Mouse (Mus musculus) heart, embryonic 13.5 days (tissue): ENCODE measurements around the gene Shd. TPM values are rescaled to one million over a fixed set of nuclear protein-coding genes. Genes with fewer than 3 reads are reported as not detected.
A peak's percentile ranks its signal among the peaks of the same experiment; 100 is the strongest.
"Not testable (repeated sequence)": the region's sequence is repeated elsewhere in the genome, so short reads cannot be mapped to it uniquely, and the experiment has no call there.

Experiments
- ATAC-seq: fragments of 200-750 bp; cut with Nextera tagmentation; 2 replicates; pipeline ENCODE4 v1.8.0; 2017; ENCODE audit warnings: moderate TSS enrichment; ENCODE audit not compliant: insufficient number of reproducible peaks, low FRiP score, low TSS enrichment; ENCODE audit errors: extremely low read depth
- H3K27ac ChIP-seq: fragments of 300-500 bp; sonication (generic); replicated peaks from 2 replicates; pipeline ENCODE4 v1.5.1; 2015; ENCODE audit warnings: moderate library complexity, mild to moderate bottlenecking, inconsistent platforms
- H3K27me3 ChIP-seq: fragments of 300-500 bp; sonication (generic); replicated peaks from 2 replicates; pipeline ENCODE4 v1.6.1; 2015; ENCODE audit warnings: mild to moderate bottlenecking, inconsistent platforms
- H3K36me3 ChIP-seq: fragments of 300-500 bp; sonication (generic); 2 replicates; pipeline ENCODE4 v1.6.1; 2015; ENCODE audit warnings: mild to moderate bottlenecking, inconsistent platforms
- H3K4me1 ChIP-seq: fragments of 300-500 bp; sonication (generic); 2 replicates; pipeline ENCODE4 v1.6.1; 2015; ENCODE audit warnings: inconsistent platforms
- H3K4me2 ChIP-seq: fragments of 300-500 bp; sonication (generic); 2 replicates; pipeline ENCODE4 v1.6.1; 2015; ENCODE audit warnings: inconsistent platforms, mild to moderate bottlenecking, moderate library complexity
- H3K4me3 ChIP-seq: fragments of 300-500 bp; sonication (generic); 2 replicates; pipeline ENCODE4 v1.5.1; 2015; ENCODE audit warnings: moderate library complexity, mild to moderate bottlenecking, inconsistent platforms
- H3K9ac ChIP-seq: fragments of 300-500 bp; sonication (generic); 2 replicates; pipeline ENCODE4 v1.6.1; 2015; ENCODE audit warnings: inconsistent platforms, mild to moderate bottlenecking, moderate library complexity
- H3K9me3 ChIP-seq: fragments of 300-500 bp; sonication (generic); 2 replicates; pipeline ENCODE4 v1.6.1; 2016; ENCODE audit warnings: inconsistent platforms
- WGBS: fragments of 180-500 bp; shearing (Covaris S2); methylation state at CpG from one replicate; pipeline ENCODE4 v1.1.7; 2015; ENCODE audit warnings: mixed read lengths; 5-methylcytosine and 5-hydroxymethylcytosine counted together
- polyA plus RNA-seq: library from polyadenylated mRNA; unstranded; fragments of >200 nt; fragmentation: Nextera tagmentation; extraction: Ambion mirVana; gene quantifications from 2 replicates; pipeline ENCODE4 v1.2.1, GENCODE M21; 2015

Gene Shd
- polyA plus RNA-seq, result 7.9 and 8.7 TPM in 2 replicates

- Histone ChIP-seq H3K9me3 (no peaks in the 10 kb centered on the region), H3K27me3 (peaks cover 35% of the 10 kb centered on the region), H3K4me1 (peaks cover 37% of the 10 kb centered on the region), H3K9ac (peak within 1 kb of the TSS; percentile 83), H3K4me3 (peak within 1 kb of the TSS; percentile 59), H3K36me3 (peaks cover 30% of the 10 kb centered on the region), H3K4me2 (peak within 1 kb of the TSS; percentile 91), H3K27ac (no peak within 1 kb of the TSS)
- ATAC-seq, result 0 out of 2 replicates have a peak, but pooled peaks have one; percentile 18
- 7% methylated on average over 54 of the region's 55 CpGs for WGBS
Observed at GRCm38 (mm10) chr17:55969966-55970891, at the start of gene Shd. Gene Shd, plus strand, starts transcription at chr17:55970467.

DNA sequence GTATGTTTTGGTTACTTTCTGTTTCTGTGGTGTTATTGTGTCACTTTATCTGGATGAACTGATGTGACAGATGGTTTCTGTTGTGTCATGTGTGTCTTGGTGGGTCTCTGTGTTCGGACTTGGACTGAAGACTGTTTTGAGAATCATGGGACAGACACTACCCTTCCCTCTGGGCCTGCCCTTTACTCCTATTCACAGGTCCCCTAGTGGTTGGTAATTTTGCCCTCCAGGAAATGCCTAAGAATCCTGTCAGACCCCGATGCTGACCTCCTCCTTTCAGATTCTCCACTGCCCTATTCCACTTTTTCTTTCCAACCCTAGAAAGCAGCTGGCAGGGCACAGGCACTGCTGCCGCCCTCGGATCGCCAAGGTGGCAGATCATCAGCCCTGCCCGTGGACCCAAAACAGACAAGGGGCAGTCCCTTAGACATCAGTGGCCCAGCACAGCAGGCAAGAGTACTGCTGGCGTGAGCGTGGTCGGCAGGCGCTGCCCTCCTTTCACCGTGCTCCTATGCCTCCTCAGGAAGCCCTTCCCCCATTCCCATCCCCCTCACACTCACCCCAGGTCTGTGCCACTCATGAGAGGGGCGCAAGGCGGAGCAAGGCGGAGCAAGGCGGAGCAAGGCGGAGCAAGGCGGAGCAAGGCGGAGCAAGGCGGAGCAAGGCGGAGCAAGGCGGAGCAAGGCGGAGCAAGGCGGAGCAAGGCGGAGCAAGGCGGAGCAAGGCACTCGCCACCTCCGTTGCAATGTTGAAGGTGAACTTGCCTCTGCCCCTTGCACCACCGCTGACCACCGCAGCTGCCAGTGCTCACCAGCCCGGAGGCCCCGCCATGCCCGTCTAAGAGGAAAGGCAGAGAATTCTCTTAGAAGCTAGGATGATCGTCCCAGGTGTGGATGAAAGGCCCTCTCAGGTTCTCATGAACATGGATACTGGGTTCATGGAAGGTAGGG lies 38.4 kb upstream of the Shd start:
- WGBS, result 3% methylated on average over 33 of the region's 33 CpGs
- peak overlapping the region; percentile 73 for H3K4me3 ChIP-seq
- H3K27ac ChIP-seq, result peak overlapping the region; percentile 73
- H3K9me3 ChIP-seq, result peaks cover 5% of the 10 kb centered on the region; the same call in 1 of the 2 replicates
- ATAC-seq, result peak; percentile 78
- no peaks in the 10 kb centered on the region for H3K27me3 ChIP-seq
- H3K4me2 ChIP-seq, result peak overlapping the region; percentile 87
- peak overlapping the region; percentile 85 for H3K9ac ChIP-seq
- no peaks in the 10 kb centered on the region; the same call in 1 of the 2 replicates for H3K36me3 ChIP-seq
- H3K4me1 ChIP-seq, result peaks cover 11% of the 10 kb centered on the region; the same call in 1 of the 2 replicates

DNA sequence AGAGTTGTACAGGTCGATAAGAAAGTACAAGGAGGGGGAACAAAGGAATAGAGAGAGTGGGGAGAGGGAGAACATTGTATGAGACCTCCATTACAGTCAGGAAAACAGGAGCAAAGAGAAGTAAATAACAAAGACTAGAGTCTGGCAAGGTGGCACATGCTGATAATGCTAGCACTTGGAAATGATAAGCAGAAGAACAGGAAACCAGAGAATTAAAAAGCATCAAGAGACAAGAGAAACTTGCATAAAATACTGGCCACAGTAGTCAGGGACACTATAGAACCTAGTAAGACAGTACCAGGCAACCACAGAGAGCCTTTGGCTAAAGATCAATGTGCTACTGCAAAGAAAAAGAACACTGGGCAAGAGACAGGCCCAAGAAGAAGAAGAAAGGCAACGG lies 37.6 kb upstream of the Shd start:
- Histone ChIP-seq H3K4me1 (peaks cover 11% of the 10 kb centered on the region; the same call in 1 of the 2 replicates), H3K4me3 (peak overlapping the region; percentile 73), H3K27me3 (no peaks in the 10 kb centered on the region), H3K9me3 (peaks cover 12% of the 10 kb centered on the region), H3K9ac (peak overlapping the region; percentile 85), H3K4me2 (peak overlapping the region; percentile 87), H3K27ac (peak overlapping the region; percentile 21), H3K36me3 (no peaks in the 10 kb centered on the region; the same call in 1 of the 2 replicates)
- WGBS, result 69% methylated on average over 2 of the region's 2 CpGs
- no peak for ATAC-seq

GRCm38 (mm10) chr17:55933191-55933590 lies 37.1 kb upstream of the Shd start:
- H3K4me2 ChIP-seq, result peak overlapping the region; percentile 87
- peak overlapping the region; percentile 73 for H3K4me3 ChIP-seq
- H3K4me1 ChIP-seq, result peaks cover 11% of the 10 kb centered on the region; the same call in 1 of the 2 replicates
- H3K27me3 ChIP-seq, result no peaks in the 10 kb centered on the region
- H3K36me3 ChIP-seq, result peaks cover 3% of the 10 kb centered on the region
- WGBS, result 84% methylated on average over 15 of the region's 15 CpGs
- H3K27ac ChIP-seq, result peak overlapping the region; percentile 21; the same call in 1 of the 2 replicates
- no peak overlapping the region for H3K9ac ChIP-seq
- H3K9me3 ChIP-seq, result peaks cover 16% of the 10 kb centered on the region
- ATAC-seq, result 0 out of 2 replicates have a peak, but pooled peaks have one; percentile 17

DNA sequence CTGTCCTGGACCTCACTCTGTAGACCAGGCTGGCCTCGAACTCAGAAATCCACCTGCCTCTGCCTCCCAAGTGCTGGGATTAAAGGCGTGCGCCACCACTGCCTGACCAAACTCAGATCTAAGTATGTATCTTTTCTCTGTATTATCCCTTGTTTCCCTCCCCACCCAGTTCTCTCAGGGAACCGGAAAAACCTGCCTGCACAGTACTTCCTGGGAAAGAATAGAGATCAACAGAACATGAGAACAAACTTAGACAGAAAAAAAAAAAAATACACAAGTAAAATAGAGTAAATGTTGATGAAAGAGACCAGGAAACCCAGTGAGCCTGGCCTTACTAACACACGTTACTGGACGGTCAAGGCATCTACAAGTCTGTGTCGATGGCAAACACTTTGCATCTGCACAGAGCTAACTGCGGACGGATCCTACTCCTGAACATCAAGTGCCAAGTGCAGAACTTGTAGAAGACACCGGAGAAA lies 25.8 kb upstream of the Shd start:
- not testable (repeated sequence) for H3K27me3 ChIP-seq, ATAC-seq
- H3K9ac ChIP-seq, result peak overlapping the region; percentile 82
- peak overlapping the region; percentile 61 for H3K4me3 ChIP-seq
- peaks cover 28% of the 10 kb centered on the region for H3K36me3 ChIP-seq
- WGBS, result 25% methylated on average over 10 of the region's 10 CpGs
- H3K4me1 ChIP-seq, result peaks cover 10% of the 10 kb centered on the region
- H3K9me3 ChIP-seq, result peaks cover 12% of the 10 kb centered on the region
- peak overlapping the region; percentile 74 for H3K4me2 ChIP-seq
- peak overlapping the region; percentile 96 for H3K27ac ChIP-seq

GRCm38 (mm10) chr17:55944866-55945682 lies 25.2 kb upstream of the Shd start:
- Histone ChIP-seq H3K4me1 (peaks cover 10% of the 10 kb centered on the region), H3K36me3 (peaks cover 21% of the 10 kb centered on the region), H3K4me3 (peak overlapping the region; percentile 61), H3K27ac (peak overlapping the region; percentile 96), H3K9ac (peak overlapping the region; percentile 82), H3K4me2 (peak overlapping the region; percentile 74)
- not testable (repeated sequence) for H3K27me3 ChIP-seq, H3K9me3 ChIP-seq
- WGBS, result under 1% methylated on average over 56 of the region's 56 CpGs
- peak; percentile 94 for ATAC-seq

DNA sequence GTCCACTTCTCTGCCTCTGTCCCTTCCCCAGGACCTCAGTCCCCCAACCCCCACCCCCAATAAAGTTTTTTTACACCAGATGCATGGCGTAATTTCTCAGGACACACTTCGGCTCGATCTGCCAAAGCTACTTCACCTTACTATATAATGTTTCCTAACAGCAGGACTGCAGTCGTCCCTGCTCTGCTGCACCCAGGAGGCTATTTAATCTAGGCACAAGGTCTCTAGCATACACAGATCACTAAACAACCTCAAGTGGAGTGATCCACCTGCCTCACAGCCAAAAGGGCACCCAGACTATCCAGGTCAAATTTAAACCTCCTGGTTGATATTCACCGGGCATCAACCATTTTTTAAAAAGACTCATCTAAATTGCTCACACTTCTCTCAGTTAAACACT lies 24.6 kb upstream of the Shd start:
- H3K36me3 ChIP-seq, result peaks cover 15% of the 10 kb centered on the region
- H3K4me1 ChIP-seq, result peaks cover 10% of the 10 kb centered on the region
- H3K4me2 ChIP-seq, result peak overlapping the region; percentile 74
- 29% methylated on average over 5 of the region's 5 CpGs for WGBS
- ATAC-seq, result no peak
- H3K27me3 ChIP-seq, result peaks cover 5% of the 10 kb centered on the region; the same call in 1 of the 2 replicates
- H3K9me3 ChIP-seq, result peaks cover 6% of the 10 kb centered on the region; the same call in 1 of the 2 replicates
- H3K27ac ChIP-seq, result peak overlapping the region; percentile 96
- H3K9ac ChIP-seq, result peak overlapping the region; percentile 82
- H3K4me3 ChIP-seq, result peak overlapping the region; percentile 61

DNA sequence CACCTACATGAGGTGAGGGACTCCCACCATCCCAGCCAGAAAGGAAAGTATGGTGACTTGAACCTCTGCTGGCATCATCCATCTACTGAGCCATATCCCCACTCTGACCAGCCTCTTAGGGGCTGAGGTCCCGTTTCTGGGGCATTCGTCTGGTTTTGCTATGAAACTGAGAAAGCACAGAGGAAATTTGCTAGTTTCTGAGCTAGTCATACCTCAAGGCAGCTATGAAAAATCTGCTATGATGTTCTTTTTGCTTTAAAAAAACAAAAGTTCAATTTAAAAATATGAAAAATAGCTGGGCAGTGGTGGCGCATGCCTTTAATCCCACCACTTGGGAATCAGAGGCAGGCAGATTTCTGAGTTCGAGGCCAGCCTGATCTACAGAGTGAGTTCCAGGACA lies 21.6 kb upstream of the Shd start:
- 70% methylated on average over 4 of the region's 4 CpGs for WGBS
- Histone ChIP-seq H3K4me2 (no peak overlapping the region), H3K27ac (no peak overlapping the region), H3K4me1 (peaks cover 10% of the 10 kb centered on the region), H3K9me3 (no peaks in the 10 kb centered on the region), H3K9ac (no peak overlapping the region), H3K36me3 (no peaks in the 10 kb centered on the region), H3K4me3 (no peak overlapping the region), H3K27me3 (peaks cover 25% of the 10 kb centered on the region)
- no peak for ATAC-seq

DNA sequence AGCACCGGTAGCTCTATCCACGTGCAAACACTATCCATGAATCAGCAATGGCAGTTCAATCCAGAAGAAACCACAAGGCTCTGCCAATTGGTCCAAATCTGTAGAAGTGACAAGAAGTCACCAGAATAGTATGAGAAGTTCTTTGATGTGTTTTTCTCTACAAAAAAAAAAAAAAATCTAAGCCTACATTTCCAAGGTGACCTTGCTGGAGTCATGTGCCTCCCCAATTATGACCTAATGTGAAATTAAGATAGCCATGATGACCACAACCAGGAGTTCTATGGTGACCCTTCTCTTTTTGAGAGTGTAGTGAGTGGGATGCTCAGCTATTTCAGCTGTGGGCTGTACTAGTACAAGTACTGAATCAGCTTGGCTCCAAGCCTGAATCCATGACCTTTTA lies 20.9 kb upstream of the Shd start, which contains the start of gene Zfp119b:
Zfp119b (minus strand) TSS at position 101 of the 400 bp plus-strand sequence.
- 76% methylated on average over 2 of the region's 2 CpGs for WGBS
- ATAC-seq, result no peak
- Histone ChIP-seq H3K27me3 (peaks cover 33% of the 10 kb centered on the region), H3K4me1 (peaks cover 8% of the 10 kb centered on the region), H3K4me3 (no peak within 1 kb of the TSS), H3K27ac (no peak within 1 kb of the TSS), H3K4me2 (no peak within 1 kb of the TSS), H3K9me3 (no peaks in the 10 kb centered on the region), H3K9ac (no peak within 1 kb of the TSS), H3K36me3 (no peaks in the 10 kb centered on the region)

DNA sequence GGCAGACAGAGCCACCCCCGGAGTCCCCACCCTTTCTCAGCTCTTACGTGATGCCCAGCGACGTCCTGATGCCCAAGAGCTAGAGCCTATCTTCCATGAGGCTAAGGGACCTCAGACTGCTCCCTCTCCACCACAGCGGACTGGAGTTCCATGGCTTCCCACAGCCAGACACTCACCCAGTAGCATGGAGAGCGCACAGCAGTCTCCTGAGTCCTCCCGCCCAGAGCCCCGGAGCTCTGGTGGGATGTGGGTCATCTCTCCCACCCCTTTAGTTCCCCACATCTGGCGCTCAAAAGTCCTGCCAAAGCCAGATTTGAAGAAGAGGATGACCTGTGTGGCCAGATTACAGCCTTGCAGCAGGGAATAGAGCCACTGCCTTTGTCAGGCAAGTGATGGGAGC lies 19.7 kb upstream of the Shd start:
- ATAC-seq, result no peak
- Histone ChIP-seq H3K27me3 (peaks cover 45% of the 10 kb centered on the region), H3K4me1 (peaks cover 4% of the 10 kb centered on the region), H3K9ac (no peak overlapping the region), H3K27ac (no peak overlapping the region), H3K36me3 (no peaks in the 10 kb centered on the region), H3K4me2 (no peak overlapping the region), H3K4me3 (no peak overlapping the region), H3K9me3 (no peaks in the 10 kb centered on the region)
- 69% methylated on average over 9 of the region's 9 CpGs for WGBS
